Mouse (Mus musculus): ENCODE results near the gene Vmn1r95.
"Not testable (repeated sequence)": the region's sequence is repeated elsewhere in the genome, so short reads cannot be mapped to it uniquely, and the experiment has no call there.

The Vmn1r95 gene

GRCm38 (mm10) chr7:20193410-20193809 lies at the start of gene Vmn1r95:
Gene Vmn1r95, plus strand, starts transcription at chr7:20193710.
- in situ Hi-C loops (cut with MboI; ENCODE audit: unreplicated experiment in 2 of 2) = not testable (repeated sequence)

GRCm38 (mm10) chr7:20168277-20168676 lies 25.2 kb upstream of the Vmn1r95 start, which contains the start of gene Vmn1r94:
Gene Vmn1r94, minus strand, starts transcription at chr7:20168377.
- in situ Hi-C loops (cut with MboI; ENCODE audit: unreplicated experiment in 2 of 2) = not testable (repeated sequence)

GRCm38 (mm10) chr7:20205507-20205906 lies 12.0 kb downstream of the Vmn1r95 start, which contains the start of gene Gm6164:
Gene Gm6164, minus strand, starts transcription at chr7:20205607.
- in situ Hi-C loops (cut with MboI; ENCODE audit: unreplicated experiment in 2 of 2) = not testable (repeated sequence)

- in situ Hi-C loops (cut with MboI; ENCODE audit: unreplicated experiment in 2 of 2) = not testable (repeated sequence)
Observed at GRCm38 (mm10) chr7:20233728-20234127, 40.2 kb downstream of the Vmn1r95 start, which contains the start of gene Gm4498. Gene Gm4498, minus strand, starts transcription at chr7:20233828.

Measured in v-Abl transformed pro-B cells (cell line).